Mouse (Mus musculus) lung, adult 2 months (tissue): ENCODE results near the gene Arg2. TPM values are rescaled to one million over a fixed set of nuclear protein-coding genes. Genes with fewer than 3 reads are reported as not detected.
"Not testable (repeated sequence)": the region's sequence is repeated elsewhere in the genome, so short reads cannot be mapped to it uniquely, and the experiment has no call there.

Experiments
- DNase-seq: peaks from one replicate; pipeline ENCODE4 v3.0.0; 2022
- H3K4me1 ChIP-seq: fragments of 200-500 bp; 2 replicates; pipeline ENCODE4 v1.6.1; 2011; ENCODE audit warnings: low read length; ENCODE audit not compliant: control insufficient read depth, insufficient read depth
- H3K4me3 ChIP-seq: fragments of 200-500 bp; replicated peaks from 2 replicates; pipeline ENCODE3; 2011; ENCODE audit warnings: low read depth, mild to moderate bottlenecking, control low read depth, low read length; ENCODE audit errors: extremely low read depth
- CTCF ChIP-seq: fragments of 200-500 bp; IDR thresholded peaks from 2 replicates; pipeline ENCODE4 v1.5.1; 2011; ENCODE audit warnings: mild to moderate bottlenecking, low read length, control low read depth; ENCODE audit not compliant: insufficient read depth
- POLR2A ChIP-seq: fragments of 200-500 bp; IDR thresholded peaks from 2 replicates; pipeline ENCODE4 v1.6.1; 2011; ENCODE audit warnings: low read depth, mild to moderate bottlenecking, control low read depth, low read length, borderline replicate concordance; ENCODE audit errors: extremely low read depth
- WGBS: fragments of 180-500 bp; shearing (Covaris S2); methylation state at CpG from one replicate; pipeline ENCODE4 v1.1.7; 2018; 5-methylcytosine and 5-hydroxymethylcytosine counted together
- polyA plus RNA-seq: library from polyadenylated mRNA; depleted of rRNA; stranded (reverse); fragments of >200 nt; gene quantifications from 2 replicates; pipeline ENCODE4 v1.2.3, GENCODE M21; 2012

Arg2 gene
- polyA plus RNA-seq, 1 experiment, result 4.0 TPM

DNA sequence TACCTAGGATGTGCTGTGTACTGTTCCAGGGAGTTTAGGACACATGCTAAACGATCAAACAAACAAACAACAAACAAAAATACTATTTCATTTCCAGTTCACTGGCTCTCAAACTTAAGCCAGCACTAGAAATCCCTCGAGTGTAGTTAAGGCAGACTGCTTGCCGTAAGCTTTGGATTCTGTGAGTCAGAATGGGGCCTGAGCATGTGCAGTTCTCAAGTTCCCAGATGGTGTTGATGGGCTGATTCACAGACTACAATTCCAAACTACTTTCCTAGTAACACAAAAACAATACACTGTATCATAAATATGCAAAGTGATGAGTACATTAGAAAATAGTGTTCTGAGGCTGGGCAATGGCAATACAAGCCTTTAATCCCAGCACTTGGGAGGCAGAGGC is 39.8 kb downstream of the Arg2 start:
- Histone ChIP-seq H3K4me3 (no peak overlapping the region), H3K4me1 (peaks cover 7% of the 10 kb centered on the region)
- WGBS, result 68% methylated on average over 3 of the region's 3 CpGs
- DNase-seq, result no peak
- no peak for TF ChIP-seq POLR2A

GRCm38 (mm10) chr12:79171269-79171995 is 40.9 kb downstream of the Arg2 start:
- WGBS, result 21% methylated on average over 12 of the region's 12 CpGs
- Histone ChIP-seq H3K4me1 (peaks cover 7% of the 10 kb centered on the region), H3K4me3 (peak overlapping the region; percentile 92)
- DNase-seq, result no peak
- TF ChIP-seq POLR2A, result no peak
- TF ChIP-seq CTCF, result no peak

DNA sequence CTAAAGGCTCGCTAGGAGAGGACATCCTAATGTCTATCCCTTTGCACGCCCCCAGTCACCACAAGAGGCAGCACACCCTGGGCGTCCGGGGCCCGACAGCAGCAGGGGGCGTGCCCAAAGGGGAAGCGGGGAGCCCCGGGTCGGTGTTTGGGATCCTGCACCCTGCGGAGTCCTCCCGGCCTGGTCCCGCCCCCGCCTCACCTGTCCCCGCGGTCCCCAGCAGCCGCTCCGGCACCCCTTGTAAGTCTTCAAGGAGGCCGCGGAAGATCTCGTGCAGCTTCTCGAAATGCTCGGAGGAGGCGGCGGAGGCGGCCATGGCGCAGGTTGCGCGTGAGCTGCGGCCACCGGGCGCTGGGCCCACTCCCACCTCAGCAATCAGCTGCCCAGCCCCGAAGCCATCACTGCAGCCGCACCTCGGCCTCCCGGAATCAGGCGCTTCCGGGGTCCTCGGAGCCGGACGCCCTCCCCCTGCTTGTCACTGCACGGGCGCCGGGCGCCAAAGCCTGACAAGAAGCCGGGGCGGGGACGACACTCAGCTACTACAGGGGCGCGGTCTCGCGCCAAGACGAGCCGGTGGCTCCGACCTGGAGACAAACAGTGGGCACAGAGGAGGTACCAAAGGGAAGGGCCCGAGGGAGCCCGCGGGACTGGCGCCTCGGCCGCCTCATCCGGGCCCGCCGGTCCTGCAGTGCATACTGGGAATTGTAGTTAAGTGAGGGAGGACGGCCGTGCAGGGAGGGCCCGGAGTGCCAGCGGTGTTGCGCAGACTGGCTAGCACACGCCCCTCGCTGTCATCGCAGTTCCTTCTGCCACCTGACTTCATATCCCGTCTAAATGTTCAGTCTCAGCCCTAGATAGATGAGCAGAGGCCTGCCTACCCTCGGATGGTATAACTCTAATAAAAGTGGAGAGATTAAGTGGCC is 41.7 kb downstream of the Arg2 start, which contains the start of gene Vti1b:
Vti1b (minus strand) TSS at position 649 of the 923 bp plus-strand sequence.
- H3K4me3 ChIP-seq, result peak within 1 kb of the TSS; percentile 92
- peak; percentile 96 for DNase-seq
- H3K4me1 ChIP-seq, result peaks cover 7% of the 10 kb centered on the region
- WGBS, result under 1% methylated on average over 72 of the region's 73 CpGs
- TF ChIP-seq POLR2A (peak; percentile 81; the same call in 1 of the 2 replicates), CTCF (peak; percentile 10; the same call in 1 of the 2 replicates)

DNA sequence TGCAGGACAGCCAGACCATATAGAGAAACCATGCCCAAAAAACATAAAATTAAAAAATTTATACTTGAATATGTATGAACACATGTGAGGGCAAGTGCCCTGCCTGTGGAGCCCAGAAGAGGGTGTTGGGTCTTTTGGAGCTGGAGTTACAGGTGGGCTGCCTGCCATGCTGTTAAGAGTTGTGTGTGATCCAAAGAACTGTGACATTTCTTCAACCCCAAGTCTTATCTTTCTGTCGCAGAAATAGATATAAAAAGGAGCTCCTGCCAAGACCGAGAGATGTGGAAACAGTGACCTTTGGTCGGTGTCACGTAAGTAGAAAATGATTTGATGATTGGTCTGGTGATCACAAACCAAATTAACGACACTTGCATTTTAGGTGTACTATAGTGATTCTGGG is 43.1 kb downstream of the Arg2 start:
- no peak overlapping the region for H3K4me3 ChIP-seq
- TF ChIP-seq POLR2A, result no peak
- no peak for TF ChIP-seq CTCF
- WGBS, result 78% methylated on average over 5 of the region's 5 CpGs
- H3K4me1 ChIP-seq, result peaks cover 7% of the 10 kb centered on the region
- DNase-seq, result no peak

DNA sequence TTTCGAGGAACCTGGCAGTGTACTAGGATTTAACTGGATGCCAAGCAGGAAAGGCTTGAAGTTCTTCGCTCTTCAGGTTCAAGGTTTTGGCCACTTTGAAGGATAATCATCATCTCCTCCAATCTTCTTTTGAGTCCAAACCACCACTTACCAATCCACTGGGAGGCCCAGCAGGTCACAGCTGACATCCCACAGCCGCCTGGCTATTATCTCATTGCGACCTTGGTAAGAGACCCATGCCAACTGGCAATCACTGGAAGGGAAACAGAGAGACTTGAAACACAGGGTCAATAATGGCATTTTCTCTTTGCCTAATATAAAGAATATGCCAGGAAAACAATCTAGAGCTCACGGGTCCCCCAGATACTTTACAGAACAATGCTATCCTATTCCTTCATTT is 45.4 kb downstream of the Arg2 start:
- no peak for TF ChIP-seq CTCF
- no peak for TF ChIP-seq POLR2A
- peaks cover 7% of the 10 kb centered on the region for H3K4me1 ChIP-seq
- WGBS, result 96% methylated on average over 5 of the region's 5 CpGs

GRCm38 (mm10) chr12:79185160-79185559 is 54.6 kb downstream of the Arg2 start:
- 85% methylated on average over 5 of the region's 6 CpGs for WGBS
- H3K4me1 ChIP-seq, H3K4me3 ChIP-seq, DNase-seq: not testable (repeated sequence)

More for the DNA sequence above, 45.4 kb downstream of the Arg2 start:
- H3K4me3 ChIP-seq, result no peak overlapping the region
- no peak for DNase-seq

GRCm38 (mm10) chr12:79190931-79191673 is 60.5 kb downstream of the Arg2 start:
- peak overlapping the region; percentile 65 for H3K4me3 ChIP-seq
- no peak for TF ChIP-seq POLR2A
- TF ChIP-seq CTCF, result no peak
- 1% methylated on average over 18 of the region's 18 CpGs for WGBS
- peak; percentile 51 for DNase-seq
- H3K4me1 ChIP-seq, result peaks cover 6% of the 10 kb centered on the region; the same call in 1 of the 2 replicates

DNA sequence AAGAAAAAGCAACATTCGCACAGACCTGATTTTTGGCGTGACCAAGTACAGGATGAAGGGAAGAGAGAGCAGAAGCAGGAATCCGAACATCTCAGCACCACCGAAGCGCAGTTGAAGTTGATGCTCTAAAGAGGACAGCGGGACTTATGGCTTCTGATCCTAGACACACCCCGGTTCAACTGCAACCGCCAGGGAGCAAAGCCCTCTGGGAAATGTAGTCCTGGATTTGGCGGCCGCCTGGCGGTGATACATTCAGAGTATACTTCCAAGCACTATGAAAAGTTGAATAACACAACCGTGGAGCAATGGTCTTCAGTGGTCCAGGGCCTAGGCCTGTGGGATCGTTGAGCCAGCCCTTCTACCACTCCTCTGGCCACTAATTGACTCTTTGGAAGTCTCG is 61.1 kb downstream of the Arg2 start:
- Histone ChIP-seq H3K4me3 (peak overlapping the region; percentile 65), H3K4me1 (peaks cover 6% of the 10 kb centered on the region; the same call in 1 of the 2 replicates)
- WGBS, result 4% methylated on average over 14 of the region's 14 CpGs
- TF ChIP-seq POLR2A, result no peak
- peak; percentile 42 for TF ChIP-seq CTCF
- DNase-seq, result peak; percentile 68

- WGBS, result 64% methylated on average over 6 of the region's 6 CpGs
- Histone ChIP-seq H3K4me1 (peaks cover 6% of the 10 kb centered on the region; the same call in 1 of the 2 replicates), H3K4me3 (peak within 1 kb of the TSS; percentile 65)
- DNase-seq, result no peak
- TF ChIP-seq CTCF (no peak), POLR2A (no peak)
These were observed 61.6 kb downstream of the Arg2 start, which contains the start of gene Rdh11 for GRCm38 (mm10) chr12:79192193-79192592. TSS of gene Rdh11 (minus strand) at chr12:79192293.
